Mouse (Mus musculus): Measurements from ENCODE around the gene Slc25a42. TPM values are rescaled to one million over a fixed set of nuclear protein-coding genes. Genes with fewer than 3 reads are reported as not detected.
A peak's percentile ranks its signal among the peaks of the same experiment; 100 is the strongest.

Slc25a42 gene
- total and polyA plus RNA-seq, 3 experiments, result 0.63 to 3.0 (median 2.9) TPM

- Histone ChIP-seq H3K9me3 (replicated peaks; ENCODE audit: low read length) (peaks cover 5% of the 10 kb centered on the region), H3K4me1 (ENCODE audit: control insufficient read depth in 1 of 2, insufficient read depth in 2 of 2) (peaks cover 41 to 59% of the 10 kb centered on the region in 2 experiments), H3K9ac (ENCODE audit: insufficient read depth, low read depth) (peak overlapping the region; percentile 92), H3K27ac (ENCODE audit: insufficient read depth, low read depth) (peak overlapping the region; percentile 76), H3K79me2 (replicated peaks; ENCODE audit: control insufficient read depth, extremely low read depth, insufficient read depth, poor library complexity, severe bottlenecking) (peaks cover 51% of the 10 kb centered on the region), H3K36me3 (replicated peaks in 1 of 2; ENCODE audit: control insufficient read depth in 1 of 2, insufficient read depth in 1 of 2, low read length in 1 of 2) (peaks cover 25 to 31% of the 10 kb centered on the region in 2 experiments), H3K4me3 (replicated peaks in 1 of 3; ENCODE audit: low read depth in 2 of 3, low read length in 2 of 3, poor library complexity in 1 of 3) (peak overlapping the region; percentile 66 to 90 (median 68)), H3K4me2 (ENCODE audit: insufficient read depth, low read depth, poor library complexity, severe bottlenecking) (peak overlapping the region; percentile 64), H3K27me3 (replicated peaks) (no peaks in the 10 kb centered on the region)
- dilution Hi-C loops (cut with MboI; ENCODE audit: extremely low pct_ligation_motif_present, extremely low pct_unique_long_range_greater_than_20kb, low sequenced_read_pairs) (no loop called here), in situ Hi-C loops (cut with MboI; ENCODE audit: low pct_ligation_motif_present, low pct_unique_long_range_greater_than_20kb, low sequenced_read_pairs) (no loop called here)
- TF ChIP-seq MAZ (IDR thresholded peaks at IDR 0.05; ENCODE audit: low read depth, low read length), result peak; percentile 49; the same call in 1 of the 2 replicates
- TF ChIP-seq SMC3 (IDR thresholded peaks at IDR 0.05; ENCODE audit: low read depth, low read length), result no peak
- peak; percentile 72 for TF ChIP-seq IRF4 (IDR thresholded peaks at IDR 0.05; ENCODE audit: low read depth, low read length)
- no peak for TF ChIP-seq CTCF (conservative IDR thresholded peaks at IDR 0.05 in 1 of 2, IDR thresholded peaks at IDR 0.05 in 1 of 2; ENCODE audit: low read depth in 2 of 2, low read length in 2 of 2)
- peak; percentile 74 for TF ChIP-seq NRF1 (IDR thresholded peaks at IDR 0.05; ENCODE audit: low read depth, low read length)
- peak; percentile 32; the same call in 1 of the 2 replicates for TF ChIP-seq CHD2 (IDR thresholded peaks at IDR 0.05; ENCODE audit: low read length)
- peak; percentile 55 for TF ChIP-seq MAX (IDR thresholded peaks at IDR 0.05; ENCODE audit: low read length)
- 0 out of 2 replicates have a peak, but pooled peaks have one; percentile 30 for TF ChIP-seq KAT2A (IDR thresholded peaks at IDR 0.05; ENCODE audit: insufficient replicate concordance, low read length)
- 0 out of 2 replicates have a peak, but pooled peaks have one; percentile 51 for TF ChIP-seq CHD1 (IDR thresholded peaks at IDR 0.05; ENCODE audit: low read depth, low read length)
- TF ChIP-seq RAD21 (IDR thresholded peaks at IDR 0.05; ENCODE audit: low read depth, low read length), result no peak
- TF ChIP-seq ETS1 (conservative IDR thresholded peaks at IDR 0.05; ENCODE audit: low read depth, low read length), result peak; percentile 46; the same call in 1 of the 2 replicates
- TF ChIP-seq ZMIZ1 (IDR thresholded peaks at IDR 0.05; ENCODE audit: low read depth, low read length), result peak; percentile 99
- TF ChIP-seq TCF12 (IDR thresholded peaks at IDR 0.05; ENCODE audit: low read depth, low read length), result peak; percentile 98
- TF ChIP-seq GABPA (IDR thresholded peaks at IDR 0.05; ENCODE audit: insufficient replicate concordance, low read depth, low read length), result no peak
- TF ChIP-seq USF1 (IDR thresholded peaks at IDR 0.05; ENCODE audit: low read depth, low read length), result no peak
- no peak for TF ChIP-seq PAX5 (IDR thresholded peaks at IDR 0.05; ENCODE audit: low read length)
- TF ChIP-seq SIN3A (IDR thresholded peaks at IDR 0.05; ENCODE audit: low read length), result peak; percentile 63
- no peak for TF ChIP-seq ZKSCAN1 (IDR thresholded peaks at IDR 0.05; ENCODE audit: borderline replicate concordance, low read depth, low read length)
- no peak for TF ChIP-seq ZC3H11A (IDR thresholded peaks at IDR 0.05; ENCODE audit: low read depth, low read length)
- TF ChIP-seq EP300 (IDR thresholded peaks at IDR 0.05; ENCODE audit: low read length), result no peak
- no peak for TF ChIP-seq ZNF384 (IDR thresholded peaks at IDR 0.05; ENCODE audit: low read depth, low read length)
- no peak for TF ChIP-seq UBTF (IDR thresholded peaks at IDR 0.05; ENCODE audit: low read depth, low read length)
- TF ChIP-seq POLR2A (IDR thresholded peaks at IDR 0.05; ENCODE audit: low read depth, low read length), result peak; percentile 99
- peak; percentile 80 for TF ChIP-seq MXI1 (IDR thresholded peaks at IDR 0.05; ENCODE audit: low read depth, low read length)
- no peak for TF ChIP-seq BHLHE40 (IDR thresholded peaks at IDR 0.05; ENCODE audit: low read depth, low read length)
- TF ChIP-seq MEF2A (IDR thresholded peaks at IDR 0.05; ENCODE audit: borderline replicate concordance, low read depth, low read length), result peak; percentile 60; the same call in 1 of the 2 replicates
- TF ChIP-seq MYC (IDR thresholded peaks at IDR 0.05; ENCODE audit: low read depth, low read length), result 0 out of 2 replicates have a peak, but pooled peaks have one; percentile 36
- TF ChIP-seq USF2 (conservative IDR thresholded peaks at IDR 0.05; ENCODE audit: low read depth, low read length), result no peak
- peak; percentile 99 for TF ChIP-seq NELFE (IDR thresholded peaks at IDR 0.05; ENCODE audit: low read depth, low read length)
- TF ChIP-seq ELF1 (IDR thresholded peaks at IDR 0.05; ENCODE audit: low read depth, low read length), result 0 out of 2 replicates have a peak, but pooled peaks have one; percentile 45
- peak; percentile 28; the same call in 1 of the 2 replicates for TF ChIP-seq HCFC1 (IDR thresholded peaks at IDR 0.05; ENCODE audit: low read depth, low read length)
- peak; percentile 94 for TF ChIP-seq TBP (conservative IDR thresholded peaks at IDR 0.05; ENCODE audit: low read depth, low read length)
- no peak for TF ChIP-seq RCOR1 (conservative IDR thresholded peaks at IDR 0.05; ENCODE audit: low read depth, low read length)
- TF ChIP-seq POLR2AphosphoS2 (IDR thresholded peaks at IDR 0.05; ENCODE audit: low read depth, low read length), result peak; percentile 96; the same call in 1 of the 2 replicates
- no peak for TF ChIP-seq JUND (conservative IDR thresholded peaks at IDR 0.05; ENCODE audit: low read depth, low read length)
- TF ChIP-seq MAFK (IDR thresholded peaks at IDR 0.05; ENCODE audit: insufficient replicate concordance, low read length), result no peak
- peak; percentile 94; the same call in 1 of the 2 replicates for TF ChIP-seq E2F4 (IDR thresholded peaks at IDR 0.05; ENCODE audit: insufficient replicate concordance, low read depth, low read length)
- TF ChIP-seq JUN (IDR thresholded peaks at IDR 0.05; ENCODE audit: insufficient read depth, low read depth, low read length), result no peak
- peak; percentile 96 for DNase-seq (ENCODE audit: extremely low read depth)
Observed at GRCm38 (mm10) chr8:70152537-70153257, 59.4 kb downstream of the Slc25a42 start.

All from CH12.LX (cell line).